Mouse (Mus musculus): ENCODE measurements around the gene Oxct1. TPM values are rescaled to one million over a fixed set of nuclear protein-coding genes. Genes with fewer than 3 reads are reported as not detected.

Gene Oxct1
- total RNA-seq, 1 experiment from 2014 or later: 243 TPM

DNA sequence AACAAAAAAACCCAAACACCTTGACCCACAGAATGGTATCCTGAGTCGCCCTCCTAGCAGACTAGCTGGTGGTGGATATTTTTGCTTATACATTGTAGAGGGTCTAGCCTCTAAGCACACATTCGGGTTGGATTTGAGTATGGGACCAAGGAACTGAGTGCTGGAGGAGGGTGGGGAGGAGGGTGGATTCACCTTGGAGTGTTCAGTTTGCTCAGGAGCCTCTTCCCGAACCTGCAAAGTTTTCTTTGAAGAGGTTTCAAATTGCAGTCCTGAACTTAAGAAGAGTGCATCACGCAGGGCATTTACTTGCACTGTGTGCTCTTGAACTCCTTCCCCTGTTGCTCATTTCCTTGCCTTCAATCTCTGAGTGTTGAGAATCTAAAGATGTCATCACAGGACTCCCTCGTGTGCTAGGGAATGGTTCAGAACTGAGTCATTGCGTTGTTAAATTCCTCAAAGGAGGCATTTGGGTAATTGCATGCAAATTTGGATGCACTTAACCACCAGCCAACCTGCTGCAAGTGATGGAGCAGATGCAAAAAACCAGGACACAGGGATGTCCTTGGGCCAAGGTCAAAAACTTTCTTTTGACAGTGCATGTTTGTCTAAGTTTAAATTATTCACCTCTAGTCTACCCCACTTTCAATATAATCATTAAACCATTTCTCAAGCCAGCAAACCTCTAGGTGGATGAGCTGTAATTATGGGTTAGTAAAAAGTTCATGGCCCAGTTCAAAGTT lies 1.7 kb downstream of the Oxct1 start:
- peak; percentile 3; the same call in 1 of the 2 replicates for ATAC-seq (replicated peaks; ENCODE audit: low read depth, poor library complexity, severe bottlenecking)

DNA sequence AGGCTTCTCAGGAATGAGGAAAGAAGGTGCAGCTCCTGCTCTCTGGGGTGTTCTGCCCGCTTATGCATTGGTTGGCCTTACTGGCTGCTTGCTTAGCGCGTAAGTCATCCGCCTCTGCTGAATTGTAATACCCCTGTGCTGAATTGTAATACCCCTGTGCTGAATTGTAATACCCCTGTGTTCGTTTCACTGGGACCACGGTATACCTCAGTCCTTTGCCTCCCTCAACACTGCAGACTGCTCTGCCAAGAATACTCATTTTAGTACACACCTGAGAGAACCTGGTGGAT lies 2.2 kb downstream of the Oxct1 start:
- no peak for ATAC-seq (replicated peaks; ENCODE audit: low read depth, poor library complexity, severe bottlenecking)

DNA sequence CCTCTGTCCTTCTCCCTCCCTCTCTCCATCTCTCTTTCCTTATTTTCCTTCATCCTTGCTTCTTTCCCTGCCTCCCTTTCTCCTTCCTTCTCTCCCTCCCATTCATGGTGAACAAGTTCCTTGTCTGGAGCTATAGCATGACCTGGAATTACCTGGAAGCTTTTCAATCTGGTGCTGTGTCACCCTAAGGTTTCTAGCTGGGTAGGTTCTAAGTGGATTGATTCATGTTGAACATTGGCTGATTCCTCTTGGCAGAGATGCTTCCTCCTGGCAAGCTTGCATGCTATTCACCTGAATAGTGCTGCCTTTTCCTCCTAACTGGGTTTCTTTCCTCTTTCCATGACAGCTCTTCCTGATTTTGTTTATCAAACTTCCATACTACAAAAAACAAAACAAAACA lies 2.8 kb downstream of the Oxct1 start:
- ATAC-seq (replicated peaks; ENCODE audit: low read depth, poor library complexity, severe bottlenecking): no peak

DNA sequence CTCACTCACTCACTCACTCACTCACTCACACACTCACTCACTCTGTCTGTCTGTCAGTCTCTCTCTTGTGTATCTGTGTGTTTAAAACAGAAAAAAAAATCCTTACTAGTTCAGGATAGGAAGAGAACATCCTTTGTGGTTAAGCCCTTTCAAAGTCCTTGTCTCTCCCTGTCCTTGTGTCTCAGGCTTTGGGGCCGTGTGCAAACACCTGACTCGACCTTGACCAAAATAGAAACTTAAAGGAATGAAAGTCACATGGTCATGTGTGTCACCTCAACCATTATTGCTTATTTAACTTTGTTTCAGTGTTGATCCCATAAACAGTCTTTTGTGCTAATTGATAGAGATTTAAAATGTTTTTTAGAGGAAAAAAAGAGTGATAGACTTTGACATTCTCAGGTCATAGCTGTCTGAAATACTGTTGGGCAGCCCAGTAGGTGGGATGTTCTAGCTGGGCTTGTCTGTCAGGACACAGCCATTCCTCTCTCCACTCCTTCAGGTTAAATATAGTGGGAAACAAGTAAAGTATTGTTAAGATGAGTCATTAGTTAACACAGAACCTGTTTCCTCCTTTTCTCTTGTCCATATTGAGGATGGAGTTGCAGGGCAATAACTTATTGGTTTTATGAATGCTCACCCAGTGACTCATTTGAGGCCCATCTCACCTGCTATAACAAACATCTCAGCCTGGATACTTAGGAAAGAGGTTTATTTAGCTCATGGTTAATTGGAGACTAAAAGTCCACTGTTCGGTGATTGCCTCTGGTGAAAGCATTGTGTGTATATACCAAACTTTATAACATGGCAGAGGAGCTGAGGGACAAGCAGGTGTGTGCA lies 7.2 kb downstream of the Oxct1 start:
- no peak for ATAC-seq (replicated peaks; ENCODE audit: low read depth, poor library complexity, severe bottlenecking)

DNA sequence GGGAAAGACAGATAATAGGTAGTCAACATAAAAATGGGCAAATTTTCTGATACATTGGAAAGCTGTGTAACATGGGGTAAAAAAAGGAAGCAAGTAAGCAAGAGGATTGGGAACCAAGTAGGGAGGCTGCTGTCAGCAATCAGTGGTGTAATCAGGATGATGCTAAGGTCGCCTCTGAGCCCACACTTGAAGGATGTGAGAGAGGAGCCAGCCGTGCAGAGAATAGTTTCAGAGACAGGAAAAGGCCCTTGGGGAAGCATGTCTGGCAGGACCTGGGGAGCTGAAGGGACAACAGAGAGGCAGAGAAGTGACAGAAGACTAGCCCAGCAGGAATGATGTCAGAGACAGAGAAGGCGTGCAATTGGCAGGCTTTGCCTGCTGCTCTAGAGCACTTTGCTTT lies 16.2 kb downstream of the Oxct1 start:
- peak; percentile 30; the same call in 1 of the 2 replicates for ATAC-seq (replicated peaks; ENCODE audit: low read depth, poor library complexity, severe bottlenecking)

DNA sequence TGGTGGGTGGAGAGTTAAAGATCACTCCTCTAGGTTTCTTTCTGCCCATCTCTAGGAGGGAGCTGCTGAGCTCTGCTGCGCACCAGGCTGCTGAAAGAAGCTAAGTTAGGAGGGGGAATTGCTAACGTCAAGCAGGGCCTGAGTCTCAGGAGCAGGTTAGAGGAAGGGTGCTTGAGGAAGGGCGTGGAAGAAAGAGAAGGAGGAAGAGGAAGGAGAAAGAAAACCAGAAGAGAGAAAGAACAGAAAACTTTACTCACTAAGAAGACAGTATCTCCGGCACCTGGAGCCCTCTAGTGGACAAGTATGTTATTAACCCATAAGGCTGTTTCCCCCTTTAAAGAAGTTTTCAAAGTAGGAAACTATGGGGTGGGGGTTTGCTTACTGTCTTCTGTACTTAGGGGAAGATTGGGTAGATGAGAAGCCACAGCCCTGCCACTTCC lies 16.9 kb downstream of the Oxct1 start:
- ATAC-seq (replicated peaks; ENCODE audit: low read depth, poor library complexity, severe bottlenecking): peak; percentile 97

DNA sequence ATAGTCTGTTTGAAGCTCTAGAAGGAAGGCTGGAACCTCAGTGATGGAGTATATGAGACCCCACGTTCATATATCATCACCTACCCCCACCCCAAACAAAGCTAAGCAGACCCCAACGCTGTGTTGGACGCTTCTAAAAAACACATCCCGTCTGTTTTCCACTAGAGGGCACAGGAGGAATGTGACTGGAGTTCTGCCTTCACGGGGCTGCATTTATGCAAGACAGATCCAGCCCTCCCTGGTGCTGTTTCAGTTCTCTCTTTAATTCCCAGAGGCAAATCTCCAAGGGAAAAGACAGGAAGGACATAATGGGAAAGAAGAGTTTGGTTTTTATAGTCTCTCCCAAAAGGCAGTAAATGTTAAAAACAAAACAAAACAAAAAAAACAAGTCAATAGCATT lies 30.4 kb downstream of the Oxct1 start:
- ATAC-seq (replicated peaks; ENCODE audit: low read depth, poor library complexity, severe bottlenecking): no peak

DNA sequence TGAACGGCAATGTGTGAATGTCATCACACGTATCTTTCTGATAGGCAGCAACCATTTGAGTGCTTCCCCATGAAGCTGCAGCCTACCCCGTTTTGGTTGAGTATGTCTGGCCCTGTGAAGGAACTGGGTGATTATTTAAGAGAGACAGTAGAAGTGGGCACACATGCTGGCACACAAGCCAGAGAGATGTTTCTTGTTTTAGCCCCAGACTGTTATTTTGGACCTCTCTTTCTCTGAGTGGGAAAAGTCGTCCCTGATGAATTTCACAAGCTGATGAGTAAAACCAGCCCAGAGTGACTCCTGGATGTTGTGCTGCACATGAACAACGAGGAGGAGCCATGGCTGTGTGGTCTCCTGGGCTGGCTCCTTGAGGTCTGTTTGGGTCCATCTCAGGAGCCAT lies 37.4 kb downstream of the Oxct1 start:
- no peak for ATAC-seq (replicated peaks; ENCODE audit: low read depth, poor library complexity, severe bottlenecking)

DNA sequence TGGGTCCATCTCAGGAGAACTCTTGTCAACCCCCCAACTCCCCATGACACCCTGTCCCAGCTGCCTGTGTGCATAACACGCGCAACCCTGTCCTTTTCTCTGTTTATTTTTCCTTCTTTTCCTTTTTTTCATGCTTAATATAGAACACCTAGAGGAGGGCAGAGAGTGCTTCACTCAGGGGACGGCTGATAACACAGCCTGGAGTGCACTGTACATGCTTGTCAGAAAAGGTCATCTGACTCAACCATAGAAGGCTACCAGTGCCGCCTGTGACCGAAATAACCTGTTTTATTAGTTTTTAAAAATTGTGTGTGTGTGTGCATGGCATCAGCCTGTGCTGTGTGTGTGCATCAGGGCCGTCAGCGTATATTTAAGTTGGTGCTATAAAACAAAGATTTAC lies 37.8 kb downstream of the Oxct1 start:
- no peak for ATAC-seq (replicated peaks; ENCODE audit: low read depth, poor library complexity, severe bottlenecking)

DNA sequence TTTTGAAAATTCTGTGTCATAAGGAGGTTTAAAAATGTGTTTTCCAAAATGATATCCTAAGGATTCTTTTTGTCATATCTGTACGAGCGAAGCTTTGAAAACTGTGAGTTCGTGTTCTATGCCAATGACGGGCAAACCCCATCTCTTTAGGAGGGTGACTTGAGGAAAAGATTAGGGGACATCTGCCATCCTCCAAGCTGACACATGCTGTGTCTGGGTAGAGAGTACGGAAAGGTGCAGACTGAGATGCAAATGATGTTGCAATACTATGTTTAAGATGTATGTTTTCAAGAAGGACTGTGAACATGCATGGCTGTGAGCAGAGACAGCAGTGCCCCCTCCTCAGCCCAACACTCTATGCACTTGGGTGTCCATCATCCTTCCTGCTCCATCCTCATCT lies 38.5 kb downstream of the Oxct1 start:
- ATAC-seq (replicated peaks; ENCODE audit: low read depth, poor library complexity, severe bottlenecking): no peak

DNA sequence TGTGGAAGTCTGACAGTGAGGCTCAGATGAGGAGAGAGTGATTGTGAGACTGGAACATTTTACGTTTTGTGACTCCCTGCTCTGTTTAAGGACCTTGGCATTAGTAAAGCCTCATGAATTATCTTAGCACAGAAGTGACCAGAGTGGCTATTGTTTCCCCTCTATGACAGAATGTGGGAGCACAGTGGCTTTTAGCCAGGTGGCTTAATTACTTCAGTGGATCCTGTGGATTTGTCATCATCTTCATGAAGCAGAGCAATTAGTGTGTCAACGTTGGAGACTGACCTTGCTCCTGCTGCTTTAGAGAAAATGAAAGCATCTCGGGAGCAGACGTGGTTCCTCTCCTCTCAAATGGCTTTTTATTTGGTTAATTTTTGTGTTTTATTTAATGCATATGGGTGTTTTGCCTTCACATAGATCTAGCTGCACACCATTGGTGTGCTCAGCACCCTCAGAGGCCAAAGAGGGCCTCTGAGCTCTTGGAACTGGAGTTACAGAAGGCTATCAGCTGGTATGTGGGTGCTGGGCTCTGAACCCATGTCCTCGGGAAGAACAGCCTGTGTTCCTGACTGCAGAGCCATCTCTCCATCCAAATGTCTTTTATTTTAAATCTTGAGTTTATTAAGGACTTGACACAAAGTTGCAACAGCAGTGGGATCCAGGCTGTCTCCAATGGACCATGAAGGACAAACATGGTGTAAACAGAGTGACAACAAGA lies 41.2 kb downstream of the Oxct1 start:
- ATAC-seq (replicated peaks; ENCODE audit: low read depth, poor library complexity, severe bottlenecking): no peak

DNA sequence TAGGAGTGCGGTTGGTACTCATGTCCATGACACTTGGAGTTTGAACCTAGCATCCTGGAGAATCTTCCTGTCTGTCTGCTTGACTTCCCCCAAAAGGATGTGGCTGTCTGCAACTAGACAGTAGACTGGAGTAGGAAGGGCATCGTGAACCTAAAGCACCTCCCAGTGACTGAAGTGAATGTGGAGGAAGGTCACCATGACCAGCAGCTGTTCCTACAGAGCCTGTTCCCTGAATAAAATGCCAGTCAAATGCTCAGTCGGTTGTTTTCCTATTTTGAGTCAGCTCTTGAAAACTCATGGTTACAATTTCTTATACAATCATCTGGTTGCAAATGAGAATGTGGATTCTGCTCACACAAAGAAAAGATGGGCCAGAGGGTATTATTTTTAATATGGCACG lies 51.8 kb downstream of the Oxct1 start:
- no peak for ATAC-seq (replicated peaks; ENCODE audit: low read depth, poor library complexity, severe bottlenecking)

DNA sequence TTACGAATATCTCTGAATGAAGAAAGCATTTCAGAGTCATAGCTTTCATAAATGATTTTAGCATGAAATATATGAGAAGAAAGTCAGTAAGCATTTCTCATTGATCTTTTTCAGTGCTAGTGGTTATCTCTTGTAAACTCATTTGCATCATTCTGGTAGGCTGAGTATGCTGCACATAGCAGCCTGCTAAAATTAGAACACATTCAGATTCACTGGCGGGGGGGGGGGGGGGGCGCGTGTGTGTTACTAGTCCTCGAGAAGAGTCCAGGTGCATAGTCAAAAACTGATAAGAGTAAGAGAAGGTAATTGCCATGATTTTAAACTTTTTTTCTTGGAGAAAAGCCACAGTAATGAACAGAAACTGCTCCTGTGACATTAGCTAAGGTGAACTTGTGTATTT lies 52.6 kb downstream of the Oxct1 start:
- no peak for ATAC-seq (replicated peaks; ENCODE audit: low read depth, poor library complexity, severe bottlenecking)

DNA sequence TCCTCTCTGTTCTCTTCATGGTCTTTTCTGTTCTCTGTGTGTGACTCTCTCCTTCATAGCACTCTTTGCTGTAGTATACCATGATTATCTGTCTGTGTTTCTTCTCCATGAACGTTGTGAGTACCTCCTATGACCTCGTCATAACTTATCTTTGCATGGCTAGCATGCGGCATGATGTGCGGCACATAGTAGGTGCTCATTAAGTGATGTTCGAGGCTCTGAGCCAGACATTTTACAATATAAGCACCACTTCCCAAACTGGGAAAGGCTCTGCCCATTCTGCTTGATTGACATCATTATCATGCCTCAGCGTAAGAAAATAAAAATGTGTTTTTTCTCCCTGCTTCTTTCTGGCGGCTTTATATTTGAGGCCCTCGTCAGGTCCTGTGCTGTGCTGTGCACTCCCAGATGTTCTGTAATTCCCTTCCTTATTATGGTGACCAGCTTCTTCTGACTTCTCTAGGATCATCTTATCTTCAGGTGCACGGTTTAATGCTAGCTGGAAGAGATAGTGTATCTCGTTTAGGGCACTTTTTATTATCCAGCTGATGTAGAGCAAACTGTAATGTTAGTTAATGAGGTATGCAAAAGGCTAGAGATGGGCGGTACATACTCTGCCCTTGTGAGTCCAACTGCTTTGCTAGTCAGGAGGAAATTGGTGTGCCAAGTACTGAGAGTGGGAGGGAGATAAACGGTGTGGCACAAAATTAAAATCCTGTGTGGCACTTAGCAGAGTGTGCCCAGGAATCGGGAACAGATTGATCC lies 53.4 kb downstream of the Oxct1 start:
- ATAC-seq (replicated peaks; ENCODE audit: low read depth, poor library complexity, severe bottlenecking): no peak

DNA sequence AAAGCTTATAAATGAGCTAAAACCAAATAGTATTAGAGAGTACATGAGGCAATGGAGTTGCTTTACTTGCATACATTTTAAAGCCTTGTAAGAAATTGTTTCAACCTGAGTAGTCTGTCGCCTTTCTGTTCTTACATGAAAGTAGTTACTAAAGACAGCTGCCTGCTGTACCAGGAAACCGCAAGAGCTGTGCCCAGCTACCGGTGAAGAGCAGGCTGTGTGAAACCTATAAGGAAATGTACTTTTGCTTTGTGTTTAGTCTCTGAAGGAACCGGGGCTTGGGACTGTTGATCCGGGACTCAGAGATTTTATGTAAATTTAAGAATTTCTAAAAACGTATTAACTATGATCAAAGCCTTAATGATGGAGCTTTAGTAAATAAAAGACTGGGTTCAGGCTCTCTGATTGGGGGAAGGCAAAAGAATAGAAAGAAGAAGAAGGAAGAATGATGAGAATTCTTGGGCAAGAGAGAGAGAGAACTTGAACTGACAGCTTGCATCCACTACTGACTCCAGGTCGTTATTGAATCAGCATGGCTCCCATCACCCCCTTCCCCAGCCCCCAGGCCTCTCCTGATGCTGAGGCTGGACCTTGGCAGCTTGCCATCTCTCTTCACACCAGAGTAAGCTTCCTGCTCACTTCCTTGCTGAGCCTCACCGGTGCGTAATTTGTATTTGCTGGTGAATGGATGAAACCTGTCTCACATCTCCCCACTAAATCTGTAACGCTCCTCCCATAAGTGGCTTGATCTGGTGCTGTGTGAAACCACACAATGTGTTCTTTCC lies 59.6 kb downstream of the Oxct1 start:
- 0 out of 2 replicates have a peak, but pooled peaks have one; percentile 25 for ATAC-seq (replicated peaks; ENCODE audit: low read depth, poor library complexity, severe bottlenecking)

DNA sequence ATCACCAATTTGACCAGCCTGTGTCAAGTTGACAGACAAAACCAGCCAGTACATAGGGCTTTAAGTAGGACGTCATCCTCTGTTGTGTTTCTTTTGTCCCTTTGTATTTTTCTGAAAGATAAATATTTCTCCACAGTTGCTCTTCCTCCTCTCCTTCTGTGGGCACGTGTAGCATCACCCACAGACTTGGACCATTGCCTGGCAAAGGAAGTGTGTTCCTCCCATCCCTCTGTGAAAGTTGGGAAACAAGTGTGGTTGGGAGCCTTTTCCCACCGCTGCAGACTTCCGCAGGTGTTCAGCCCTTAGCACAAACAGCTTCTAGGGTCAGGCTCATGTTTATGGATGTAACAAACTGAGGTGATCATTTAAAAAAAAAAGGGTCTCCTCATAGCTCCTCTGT lies 61.3 kb downstream of the Oxct1 start:
- no peak for ATAC-seq (replicated peaks; ENCODE audit: low read depth, poor library complexity, severe bottlenecking)

DNA sequence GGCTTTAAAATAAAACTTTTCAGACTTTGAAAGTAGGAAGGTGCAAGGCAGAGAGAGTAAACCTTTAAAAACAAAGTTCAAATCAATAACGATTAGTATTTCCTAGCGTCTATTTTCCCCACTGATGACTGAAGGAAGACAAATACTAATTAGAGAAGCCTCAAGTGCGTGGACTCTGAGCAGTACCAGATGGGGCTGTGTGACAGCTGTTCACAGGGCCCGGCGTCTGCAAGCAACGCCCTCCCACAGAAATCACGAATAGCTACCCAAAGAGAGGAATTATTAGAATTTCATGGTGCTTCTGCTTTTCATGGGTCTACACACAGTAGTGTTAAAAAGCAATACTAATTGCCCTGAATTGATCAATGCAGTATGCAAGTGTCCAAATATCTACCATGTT lies 61.7 kb downstream of the Oxct1 start:
- ATAC-seq (replicated peaks; ENCODE audit: low read depth, poor library complexity, severe bottlenecking): no peak

DNA sequence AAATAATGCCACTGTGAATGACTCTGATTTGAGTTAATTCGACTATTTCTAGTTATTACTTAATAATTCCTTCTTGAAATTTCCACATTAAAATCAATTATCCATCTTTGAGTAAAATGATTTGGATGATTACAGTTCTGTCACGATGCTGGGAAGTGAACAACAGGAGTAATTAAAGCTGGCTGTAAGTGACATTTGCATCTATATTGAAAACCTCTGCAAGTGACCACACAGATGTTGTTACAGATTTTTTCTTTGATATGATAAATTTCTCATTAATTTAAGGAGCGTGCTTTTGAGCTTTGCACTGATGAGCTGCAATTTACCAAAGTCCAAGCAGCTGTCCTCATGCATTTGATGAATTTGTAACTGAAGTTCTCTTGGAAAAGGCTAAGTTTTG lies 64.4 kb downstream of the Oxct1 start:
- ATAC-seq (replicated peaks; ENCODE audit: low read depth, poor library complexity, severe bottlenecking): no peak

DNA sequence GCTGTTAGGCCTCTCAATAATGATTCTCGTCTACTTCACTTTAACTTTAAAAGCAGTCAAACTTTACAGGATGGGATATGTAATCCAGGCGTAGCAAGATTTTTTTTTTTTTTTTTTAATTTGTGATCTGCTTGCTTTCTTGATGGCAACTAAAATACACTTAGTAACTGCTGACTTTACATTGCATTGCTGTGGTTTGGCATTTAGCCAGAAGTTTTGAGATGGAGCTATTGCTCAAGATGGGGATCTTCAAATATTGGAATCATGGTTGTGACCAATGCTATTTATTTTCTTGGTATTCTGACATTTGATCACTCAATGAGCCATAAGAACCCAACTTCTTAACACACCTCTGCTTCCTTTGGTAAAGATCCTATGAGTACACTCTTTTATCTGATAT lies 66.4 kb downstream of the Oxct1 start:
- no peak for ATAC-seq (replicated peaks; ENCODE audit: low read depth, poor library complexity, severe bottlenecking)

Measured in common myeloid progenitor, adult 5-6 weeks (primary cell).